Mouse (Mus musculus): ENCODE results near the gene Strbp. TPM values are rescaled to one million over a fixed set of nuclear protein-coding genes. Genes with fewer than 3 reads are reported as not detected.

The Strbp gene
- total and polyA plus RNA-seq, 2 experiments from 2014 or later, result 99.9 to 138 TPM

- 97% methylated on average over 4 of the region's 4 CpGs for WGBS
- ATAC-seq (no peak), DNase-seq (no peak)
- Histone ChIP-seq H3K36me3 (ENCODE audit: insufficient read depth) (no peaks in the 10 kb centered on the region), H3K27me3 (ENCODE audit: insufficient read depth, low read length) (no peaks in the 10 kb centered on the region), H3K9me3 (ENCODE audit: low read length) (no peaks in the 10 kb centered on the region), H3K4me3 (ENCODE audit: low read depth, low read length) (no peak overlapping the region), H3K27ac (ENCODE audit: low read depth, low read length) (no peak overlapping the region), H3K4me2 (ENCODE audit: low read depth) (no peak overlapping the region), H3K9ac (no peak overlapping the region), H3K4me1 (ENCODE audit: insufficient read depth) (no peaks in the 10 kb centered on the region)
- TF ChIP-seq CTCF (IDR thresholded peaks at IDR 0.05; ENCODE audit: low read depth), result 0 out of 2 replicates have a peak, but pooled peaks have one; percentile 16
Observed at GRCm38 (mm10) chr2:37460707-37461106, 243.0 kb downstream of the Strbp start.

GRCm38 (mm10) chr2:37452376-37452760 lies 251.3 kb downstream of the Strbp start:
- Histone ChIP-seq H3K27me3 (ENCODE audit: insufficient read depth, low read length) (no peaks in the 10 kb centered on the region), H3K27ac (ENCODE audit: low read depth, low read length) (peak overlapping the region; percentile 94), H3K4me2 (ENCODE audit: low read depth) (peak overlapping the region; percentile 81), H3K4me1 (ENCODE audit: insufficient read depth) (0 out of 2 replicates have a peak, but pooled peaks cover 8% of the 10 kb centered on the region), H3K36me3 (ENCODE audit: insufficient read depth) (no peaks in the 10 kb centered on the region), H3K4me3 (ENCODE audit: low read depth, low read length) (peak overlapping the region; percentile 95), H3K9me3 (ENCODE audit: low read length) (no peaks in the 10 kb centered on the region), H3K9ac (peak overlapping the region; percentile 98)
- 5% methylated on average over 19 of the region's 24 CpGs for WGBS
- DNase-seq, result no peak
- ATAC-seq, result peak; percentile 83
- no peak for TF ChIP-seq CTCF (IDR thresholded peaks at IDR 0.05; ENCODE audit: low read depth)

DNA sequence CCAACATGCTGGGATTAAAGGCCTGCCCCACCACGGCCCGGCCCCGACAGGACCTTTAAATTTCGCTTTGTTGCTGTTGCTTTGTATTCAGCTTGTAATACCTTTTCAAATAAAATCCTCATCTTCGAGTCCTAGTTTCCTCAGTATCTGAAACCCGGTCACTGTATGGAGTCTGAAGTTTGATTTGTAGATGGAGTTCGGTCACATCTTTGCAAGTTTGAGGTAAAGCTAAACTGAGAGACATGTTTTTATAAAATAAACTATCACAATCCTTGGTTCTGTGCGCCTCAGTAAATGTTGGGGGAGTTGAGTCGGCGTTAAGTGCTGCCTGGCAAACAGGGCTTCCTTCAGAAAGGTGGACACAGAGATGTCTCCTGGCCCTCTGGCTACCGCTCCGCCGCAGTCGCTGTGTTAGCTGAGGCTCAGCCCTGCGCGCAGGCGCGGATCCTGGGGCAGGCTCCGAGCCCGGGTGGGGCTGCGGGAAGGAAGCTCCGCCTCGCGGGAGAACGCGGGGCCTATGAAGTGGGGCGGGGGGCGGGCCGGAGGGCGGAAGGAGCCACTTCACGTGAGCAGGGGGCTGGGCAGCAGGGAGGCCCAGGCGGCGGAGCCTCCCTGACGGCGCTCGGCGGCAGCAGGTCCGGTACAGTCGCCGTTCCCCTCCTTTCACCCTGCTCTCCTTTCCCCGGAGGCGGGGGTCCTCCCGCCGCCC lies 251.8 kb downstream of the Strbp start:
- H3K27ac ChIP-seq (ENCODE audit: low read depth, low read length), result peak overlapping the region; percentile 94
- 0 out of 2 replicates have a peak, but pooled peaks have one; percentile 14 for TF ChIP-seq CTCF (IDR thresholded peaks at IDR 0.05; ENCODE audit: low read depth)
- peak; percentile 96 for DNase-seq
- no peaks in the 10 kb centered on the region for H3K27me3 ChIP-seq (ENCODE audit: insufficient read depth, low read length)
- H3K9me3 ChIP-seq (ENCODE audit: low read length), result no peaks in the 10 kb centered on the region
- peak overlapping the region; percentile 81 for H3K4me2 ChIP-seq (ENCODE audit: low read depth)
- H3K4me1 ChIP-seq (ENCODE audit: insufficient read depth), result 0 out of 2 replicates have a peak, but pooled peaks cover 8% of the 10 kb centered on the region
- peak overlapping the region; percentile 95 for H3K4me3 ChIP-seq (ENCODE audit: low read depth, low read length)
- no peaks in the 10 kb centered on the region for H3K36me3 ChIP-seq (ENCODE audit: insufficient read depth)
- ATAC-seq, result peak; percentile 99
- H3K9ac ChIP-seq, result peak overlapping the region; percentile 98
- WGBS, result 7% methylated on average over 44 of the region's 44 CpGs

DNA sequence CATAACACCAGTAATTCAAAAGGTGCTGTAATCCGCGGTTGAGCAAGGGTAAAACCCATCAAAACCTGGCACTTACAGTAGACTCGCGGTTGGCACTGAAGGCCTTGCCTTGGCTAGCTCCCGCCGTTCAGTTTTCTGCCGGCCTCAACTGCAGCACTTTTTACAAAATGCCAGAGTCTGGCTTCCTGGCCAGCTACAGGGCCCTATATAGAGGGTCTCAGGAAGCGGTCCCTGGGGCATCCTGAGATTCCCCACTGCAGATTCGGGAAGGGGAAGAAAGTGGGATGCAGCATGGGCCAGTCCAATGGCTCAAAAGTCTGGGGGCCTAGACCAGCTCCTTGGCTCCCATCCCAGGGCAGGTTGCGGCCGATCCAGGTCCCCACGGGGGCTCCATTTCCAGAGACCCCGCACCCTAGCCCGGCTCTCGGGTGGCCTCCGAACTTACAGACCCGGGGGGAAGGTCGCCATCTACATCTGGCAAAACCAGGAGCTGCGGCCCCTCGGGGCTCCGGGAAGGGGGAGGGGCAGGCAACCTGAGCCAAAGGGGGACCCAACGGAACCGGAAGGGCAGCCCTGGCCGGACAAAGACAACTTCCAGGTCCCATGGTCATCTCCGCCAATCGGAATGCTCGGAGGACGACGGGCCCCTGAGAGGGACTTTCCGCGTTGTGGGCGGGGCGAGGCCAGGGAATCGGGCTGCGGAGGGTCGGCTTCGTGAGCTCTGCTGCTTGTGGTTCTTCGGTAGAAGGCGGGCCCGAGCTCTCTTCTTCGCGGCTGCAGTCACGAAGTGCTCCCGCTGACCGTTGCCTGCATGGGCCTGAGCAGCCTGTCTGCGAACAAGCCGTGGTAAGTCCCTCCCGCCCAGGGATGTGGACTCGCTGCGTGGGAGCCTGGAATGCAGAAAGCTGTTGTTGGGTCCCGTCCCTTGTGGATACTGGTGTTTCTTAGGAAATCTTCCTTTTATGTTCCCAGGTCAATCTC lies 260.8 kb downstream of the Strbp start, which contains the start of the genes Zbtb26, Zbtb6 and Rabgap1:
Zbtb26 (minus strand) TSS at position 525 of the 981 bp plus-strand sequence.
Zbtb6 (minus strand) TSS at position 561 of the 981 bp plus-strand sequence.
Rabgap1 (plus strand) TSS at position 669 of the 981 bp plus-strand sequence.
- WGBS, result 2% methylated on average over 51 of the region's 51 CpGs
- Histone ChIP-seq H3K36me3 (ENCODE audit: insufficient read depth) (no peaks in the 10 kb centered on the region), H3K4me1 (ENCODE audit: insufficient read depth) (peaks cover 8% of the 10 kb centered on the region; the same call in 1 of the 2 replicates), H3K27ac (ENCODE audit: low read depth, low read length) (peak within 1 kb of the TSS; percentile 84), H3K4me2 (ENCODE audit: low read depth) (peak within 1 kb of the TSS; percentile 66), H3K9me3 (ENCODE audit: low read length) (no peaks in the 10 kb centered on the region), H3K27me3 (ENCODE audit: insufficient read depth, low read length) (no peaks in the 10 kb centered on the region), H3K4me3 (ENCODE audit: low read depth, low read length) (peak within 1 kb of the TSS; percentile 57), H3K9ac (peak within 1 kb of the TSS; percentile 84)
- ATAC-seq (peak; percentile 98), DNase-seq (peak; percentile 94)
- TF ChIP-seq CTCF (IDR thresholded peaks at IDR 0.05; ENCODE audit: low read depth), result no peak

Small RNA genes lying within 50 kb of the gene (microRNA-seq; reads per million reads assigned to microRNA genes)
- 0.73 to 1.2 reads per million in 2 experiments for gene Mir5128

Other genes starting within 250 kb of the Strbp start
- 35.8 and 38.1 TPM in 2 replicates for gene Gpr21, start 187.5 kb downstream of the Strbp start, total RNA-seq (2014; rRNA removed)
- gene Gpr21, start 187.5 kb downstream of the Strbp start, polyA plus RNA-seq (2015; fragmentation: Nextera tagmentation; extraction: Ambion mirVana), result 13.8 and 14.5 TPM in 2 replicates
- 3.8 and 6.0 TPM in 2 replicates for gene Crb2, start 72.4 kb upstream of the Strbp start, total RNA-seq (2014; rRNA removed)
- 1.5 and 2.7 TPM in 2 replicates for gene Crb2, start 72.4 kb upstream of the Strbp start, polyA plus RNA-seq (2015; fragmentation: Nextera tagmentation; extraction: Ambion mirVana)

Measured in forebrain, postnatal 0 days (tissue).